Comparison of ENCODE assay signal across 8 mouse cellular contexts in genomic region chr16:62786621-62787331, GRCm38 (mm10). TPM values are rescaled to one million over a fixed set of nuclear protein-coding genes. Genes with fewer than 3 reads are reported as not detected.
A peak's percentile ranks its signal among the peaks of the same experiment; 100 is the strongest.
DNase-seq lines count a peak whose midpoint lies in the region; ATAC-seq and TF ChIP-seq lines count a peak whose summit lies in the region.

Gene Nsun3, minus strand, starts transcription at chr16:62786818.

- TF ChIP-seq CTCF in CH12.LX (conservative IDR thresholded peaks at IDR 0.05 in 1 of 2, IDR thresholded peaks at IDR 0.05 in 1 of 2; ENCODE audit: low read depth in 2 of 2, low read length in 2 of 2): no peak

- H3K36me3 ChIP-seq in CH12.LX (replicated peaks in 1 of 2; ENCODE audit: control insufficient read depth in 1 of 2, insufficient read depth in 1 of 2, low read length in 1 of 2): peaks cover 6 to 33% of the 10 kb centered on the region in 2 experiments
- no peaks in the 10 kb centered on the region for H3K36me3 ChIP-seq in forebrain, embryonic 11.5 days (ENCODE audit: control insufficient read depth, insufficient read depth, low read length)
- H3K36me3 ChIP-seq in heart, embryonic 16.5 days (ENCODE audit: control insufficient read depth, insufficient read depth): no peaks in the 10 kb centered on the region; the same call in 1 of the 2 replicates
- no peaks in the 10 kb centered on the region for H3K36me3 ChIP-seq in liver, embryonic 15.5 days (replicated peaks)
- no peaks in the 10 kb centered on the region for H3K36me3 ChIP-seq in neural tube, embryonic 12.5 days

- no peak for TF ChIP-seq RAD21 in CH12.LX (IDR thresholded peaks at IDR 0.05; ENCODE audit: low read depth, low read length)

- H3K79me2 ChIP-seq in CH12.LX (replicated peaks; ENCODE audit: control insufficient read depth, extremely low read depth, insufficient read depth, poor library complexity, severe bottlenecking): peaks cover 21% of the 10 kb centered on the region

- dilution Hi-C loops in CH12.LX (cut with MboI; ENCODE audit: extremely low pct_ligation_motif_present, extremely low pct_unique_long_range_greater_than_20kb, low sequenced_read_pairs): no loop called here

- peak within 1 kb of the TSS; percentile 98 for H3K4me2 ChIP-seq in CH12.LX (ENCODE audit: insufficient read depth, low read depth, poor library complexity, severe bottlenecking)
- peak within 1 kb of the TSS; percentile 60 for H3K4me2 ChIP-seq in forebrain, embryonic 11.5 days (ENCODE audit: low read depth, low read length, severe bottlenecking)
- H3K4me2 ChIP-seq in heart, embryonic 16.5 days (ENCODE audit: low read depth, low read length): peak within 1 kb of the TSS; percentile 71
- H3K4me2 ChIP-seq in liver, embryonic 15.5 days: peak within 1 kb of the TSS; percentile 81
- H3K4me2 ChIP-seq in neural tube, embryonic 12.5 days (replicated peaks): peak within 1 kb of the TSS; percentile 67

- H3K27ac ChIP-seq in CH12.LX (ENCODE audit: insufficient read depth, low read depth): peak within 1 kb of the TSS; percentile 72
- H3K27ac ChIP-seq in forebrain, embryonic 11.5 days (ENCODE audit: low read depth, low read length): peak within 1 kb of the TSS; percentile 64; the same call in 1 of the 2 replicates
- peak within 1 kb of the TSS; percentile 92 for H3K27ac ChIP-seq in heart, embryonic 16.5 days (ENCODE audit: low read length)
- H3K27ac ChIP-seq in liver, embryonic 15.5 days (replicated peaks): peak within 1 kb of the TSS; percentile 88
- peak within 1 kb of the TSS; percentile 50; the same call in 1 of the 2 replicates for H3K27ac ChIP-seq in neural tube, embryonic 12.5 days

- peak; percentile 95 for ATAC-seq in forebrain, embryonic 11.5 days (replicated peaks; ENCODE audit: low FRiP score)
- peak; percentile 95 for ATAC-seq in heart, embryonic 16.5 days (replicated peaks; ENCODE audit: extremely low read depth, insufficient read depth, low FRiP score)
- ATAC-seq in liver, embryonic 15.5 days (ENCODE audit: insufficient read depth): peak; percentile 96
- peak; percentile 95 for ATAC-seq in neural tube, embryonic 12.5 days (ENCODE audit: low FRiP score, low read depth)

- H3K4me3 ChIP-seq in CH12.LX (replicated peaks in 1 of 3; ENCODE audit: low read depth in 2 of 3, low read length in 2 of 3, poor library complexity in 1 of 3): peak within 1 kb of the TSS; percentile 69 to 90 (median 88)
- peak within 1 kb of the TSS; percentile 74 for H3K4me3 ChIP-seq in forebrain, embryonic 11.5 days (ENCODE audit: low read depth, low read length)
- peak within 1 kb of the TSS; percentile 78 for H3K4me3 ChIP-seq in heart, embryonic 16.5 days (ENCODE audit: low read length)
- peak within 1 kb of the TSS; percentile 90 for H3K4me3 ChIP-seq in liver, embryonic 15.5 days (replicated peaks)
- H3K4me3 ChIP-seq in neural tube, embryonic 12.5 days: peak within 1 kb of the TSS; percentile 76

- peak; percentile 99 for TF ChIP-seq POLR2A in CH12.LX (IDR thresholded peaks at IDR 0.05; ENCODE audit: low read depth, low read length)

- no peak for TF ChIP-seq EP300 in CH12.LX (IDR thresholded peaks at IDR 0.05; ENCODE audit: low read length)

- 4% methylated on average over 41 of the region's 41 CpGs for WGBS in forebrain, embryonic 11.5 days
- under 1% methylated on average over 41 of the region's 41 CpGs for whole genome bisulfite sequencing in heart, embryonic 16.5 days
- under 1% methylated on average over 41 of the region's 41 CpGs for WGBS in liver, embryonic 15.5 days (ENCODE audit: insufficient replicate concordance)
- whole genome bisulfite sequencing in neural tube, embryonic 12.5 days: 3% methylated on average over 41 of the region's 41 CpGs

- H3K27me3 ChIP-seq in CH12.LX (replicated peaks): no peaks in the 10 kb centered on the region
- H3K27me3 ChIP-seq in forebrain, embryonic 11.5 days (ENCODE audit: control insufficient read depth, insufficient read depth, low read length): no peaks in the 10 kb centered on the region
- H3K27me3 ChIP-seq in heart, embryonic 16.5 days (ENCODE audit: control insufficient read depth, insufficient read depth, low read length): no peaks in the 10 kb centered on the region
- H3K27me3 ChIP-seq in liver, embryonic 15.5 days: no peaks in the 10 kb centered on the region
- no peaks in the 10 kb centered on the region for H3K27me3 ChIP-seq in neural tube, embryonic 12.5 days (replicated peaks)

- H3K4me1 ChIP-seq in CH12.LX (ENCODE audit: control insufficient read depth in 1 of 2, insufficient read depth in 2 of 2): peaks cover 9 to 43% of the 10 kb centered on the region in 2 experiments
- H3K4me1 ChIP-seq in forebrain, embryonic 11.5 days (replicated peaks; ENCODE audit: control insufficient read depth, insufficient read depth, low read length): 0 out of 2 replicates have a peak, but pooled peaks cover 3% of the 10 kb centered on the region
- H3K4me1 ChIP-seq in heart, embryonic 16.5 days (ENCODE audit: control insufficient read depth, insufficient read depth, low read length): peaks cover 8% of the 10 kb centered on the region
- H3K4me1 ChIP-seq in liver, embryonic 15.5 days (replicated peaks): peaks cover 19% of the 10 kb centered on the region
- H3K4me1 ChIP-seq in neural tube, embryonic 12.5 days: peaks cover 24% of the 10 kb centered on the region

- in situ Hi-C loops in CH12.LX (cut with MboI; ENCODE audit: low pct_ligation_motif_present, low pct_unique_long_range_greater_than_20kb, low sequenced_read_pairs): no loop called here

- peak; percentile 100 for DNase-seq in CH12.LX (ENCODE audit: extremely low read depth)
- DNase-seq in c-Kit-positive CD71-positive TER-119-negative erythroid progenitor cells, embryonic 14.5 days (ENCODE audit: low read depth): peak; percentile 93
- peak; percentile 94 for DNase-seq in forebrain, embryonic 11.5 days (ENCODE audit: low spot score)
- DNase-seq in kidney, postnatal 36 days: peak; percentile 94 to 96
- DNase-seq in telencephalon, adult 2 months (ENCODE audit: low read depth, low spot score): peak; percentile 98

- H3K9ac ChIP-seq in CH12.LX (ENCODE audit: insufficient read depth, low read depth): peak within 1 kb of the TSS; percentile 93
- H3K9ac ChIP-seq in forebrain, embryonic 11.5 days (ENCODE audit: low read length): peak within 1 kb of the TSS; percentile 84
- peak within 1 kb of the TSS; percentile 91 for H3K9ac ChIP-seq in heart, embryonic 16.5 days (ENCODE audit: low read length)
- peak within 1 kb of the TSS; percentile 83 for H3K9ac ChIP-seq in liver, embryonic 15.5 days
- H3K9ac ChIP-seq in neural tube, embryonic 12.5 days: peak within 1 kb of the TSS; percentile 82

- no peaks in the 10 kb centered on the region for H3K9me3 ChIP-seq in CH12.LX (replicated peaks; ENCODE audit: low read length)
- no peaks in the 10 kb centered on the region for H3K9me3 ChIP-seq in forebrain, embryonic 11.5 days (ENCODE audit: control insufficient read depth, low read length)
- no peaks in the 10 kb centered on the region for H3K9me3 ChIP-seq in heart, embryonic 16.5 days (replicated peaks; ENCODE audit: control insufficient read depth, low read length)
- no peaks in the 10 kb centered on the region for H3K9me3 ChIP-seq in liver, embryonic 15.5 days (replicated peaks)
- H3K9me3 ChIP-seq in neural tube, embryonic 12.5 days: no peaks in the 10 kb centered on the region

TF ChIP-seq in CH12.LX, 34 proteins besides CTCF, POLR2A, EP300 and RAD21 (continues in another document):
- TF ChIP-seq MXI1 (IDR thresholded peaks at IDR 0.05; ENCODE audit: low read depth, low read length) (peak; percentile 78), IRF4 (IDR thresholded peaks at IDR 0.05; ENCODE audit: low read depth, low read length) (peak; percentile 46; the same call in 1 of the 2 replicates), SIN3A (IDR thresholded peaks at IDR 0.05; ENCODE audit: low read length) (peak; percentile 96), MAX (IDR thresholded peaks at IDR 0.05; ENCODE audit: low read length) (peak; percentile 99), GABPA (IDR thresholded peaks at IDR 0.05; ENCODE audit: insufficient replicate concordance, low read depth, low read length) (no peak), ZNF384 (IDR thresholded peaks at IDR 0.05; ENCODE audit: low read depth, low read length) (no peak), NRF1 (IDR thresholded peaks at IDR 0.05; ENCODE audit: low read depth, low read length) (peak; percentile 23; the same call in 1 of the 2 replicates), SMC3 (IDR thresholded peaks at IDR 0.05; ENCODE audit: low read depth, low read length) (no peak), NELFE (IDR thresholded peaks at IDR 0.05; ENCODE audit: low read depth, low read length) (peak; percentile 97), POLR2AphosphoS2 (IDR thresholded peaks at IDR 0.05; ENCODE audit: low read depth, low read length) (peak; percentile 93), ETS1 (conservative IDR thresholded peaks at IDR 0.05; ENCODE audit: low read depth, low read length) (peak; percentile 36), KAT2A (IDR thresholded peaks at IDR 0.05; ENCODE audit: insufficient replicate concordance, low read length) (0 out of 2 replicates have a peak, but pooled peaks have one; percentile 76), TBP (conservative IDR thresholded peaks at IDR 0.05; ENCODE audit: low read depth, low read length) (peak; percentile 89), JUN (IDR thresholded peaks at IDR 0.05; ENCODE audit: insufficient read depth, low read depth, low read length) (no peak), BHLHE40 (IDR thresholded peaks at IDR 0.05; ENCODE audit: low read depth, low read length) (peak; percentile 72), ELF1 (IDR thresholded peaks at IDR 0.05; ENCODE audit: low read depth, low read length) (peak; percentile 100), ZMIZ1 (IDR thresholded peaks at IDR 0.05; ENCODE audit: low read depth, low read length) (peak; percentile 83), UBTF (IDR thresholded peaks at IDR 0.05; ENCODE audit: low read depth, low read length) (peak; percentile 77; the same call in 1 of the 2 replicates), TCF12 (IDR thresholded peaks at IDR 0.05; ENCODE audit: low read depth, low read length) (peak; percentile 93), E2F4 (IDR thresholded peaks at IDR 0.05; ENCODE audit: insufficient replicate concordance, low read depth, low read length) (no peak), MYC (IDR thresholded peaks at IDR 0.05; ENCODE audit: low read depth, low read length) (peak; percentile 93), CHD1 (IDR thresholded peaks at IDR 0.05; ENCODE audit: low read depth, low read length) (peak; percentile 16; the same call in 1 of the 2 replicates), PAX5 (IDR thresholded peaks at IDR 0.05; ENCODE audit: low read length) (no peak)

RNA-seq across cellular contexts. Expression of gene Nsun3, which starts in this region (rescaled TPM):
- total RNA-seq in CH12.LX (2012; rRNA removed): 8.4 and 10.1 TPM in 2 replicates
- total RNA-seq in CH12.LX (2014; rRNA removed): 11.6 and 12.2 TPM in 2 replicates
- polyA plus RNA-seq in CH12.LX (2012; ENCODE audit: insufficient read length, low read depth): 13.4 and 15.3 TPM in 2 replicates
- 11.1 and 12.2 TPM in 2 replicates for polyA plus RNA-seq in forebrain, embryonic 11.5 days (2014; fragmentation: Nextera tagmentation; extraction: Ambion mirVana)
- polyA plus RNA-seq in heart, embryonic 16.5 days (2015; fragmentation: Nextera tagmentation; extraction: Ambion mirVana): 5.8 and 7.1 TPM in 2 replicates
- 3.3 and 4.6 TPM in 2 replicates for polyA plus RNA-seq in liver, embryonic 15.5 days (2015; fragmentation: Nextera tagmentation; extraction: Ambion mirVana)
- 8.8 and 12.5 TPM in 2 replicates for polyA plus RNA-seq in neural tube, embryonic 12.5 days (2016; fragmentation: Nextera tagmentation; extraction: Ambion mirVana)

Comparison
In these comparisons a context has a peak if more than half of its experiments do, and no peak if none do; other contexts are left out.
1. Peak in every context shown above with its lines: DNase-seq, ATAC-seq, H3K4me3 ChIP-seq and H3K27ac ChIP-seq.